Mouse (Mus musculus) skeletal muscle tissue, adult 2 months (tissue): ENCODE measurements around the gene Got2.

Experiments
- DNase-seq: peaks from one replicate; pipeline ENCODE4 v3.0.0-alpha.2; 2012; ENCODE audit warnings: low read depth, low spot score

Gene Got2

GRCm38 (mm10) chr8:95821266-95821665 lies 67.1 kb downstream of the Got2 start:
- DNase-seq, result no peak

- no peak for DNase-seq
These were observed 70.1 kb downstream of the Got2 start for GRCm38 (mm10) chr8:95818211-95818610.

DNA sequence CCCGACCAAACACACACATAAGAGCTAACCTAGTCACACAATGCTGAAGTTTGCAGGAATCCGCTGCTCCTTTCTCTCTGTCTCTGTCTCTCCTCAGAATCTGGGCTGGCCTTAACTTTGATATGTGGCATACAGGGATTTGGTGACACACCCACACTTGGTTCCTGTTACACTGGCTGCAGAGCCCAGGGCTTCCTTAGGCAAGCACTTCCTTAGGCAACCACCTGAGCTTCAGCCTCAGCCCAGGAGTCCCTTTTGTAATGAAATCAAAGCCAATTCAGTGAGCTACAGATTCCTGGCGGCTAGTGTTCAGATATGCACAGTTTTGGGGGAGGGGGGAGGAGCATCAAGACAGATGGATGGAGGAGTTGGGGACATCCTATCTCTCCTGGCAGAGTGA lies 70.8 kb downstream of the Got2 start:
- no peak for DNase-seq

DNA sequence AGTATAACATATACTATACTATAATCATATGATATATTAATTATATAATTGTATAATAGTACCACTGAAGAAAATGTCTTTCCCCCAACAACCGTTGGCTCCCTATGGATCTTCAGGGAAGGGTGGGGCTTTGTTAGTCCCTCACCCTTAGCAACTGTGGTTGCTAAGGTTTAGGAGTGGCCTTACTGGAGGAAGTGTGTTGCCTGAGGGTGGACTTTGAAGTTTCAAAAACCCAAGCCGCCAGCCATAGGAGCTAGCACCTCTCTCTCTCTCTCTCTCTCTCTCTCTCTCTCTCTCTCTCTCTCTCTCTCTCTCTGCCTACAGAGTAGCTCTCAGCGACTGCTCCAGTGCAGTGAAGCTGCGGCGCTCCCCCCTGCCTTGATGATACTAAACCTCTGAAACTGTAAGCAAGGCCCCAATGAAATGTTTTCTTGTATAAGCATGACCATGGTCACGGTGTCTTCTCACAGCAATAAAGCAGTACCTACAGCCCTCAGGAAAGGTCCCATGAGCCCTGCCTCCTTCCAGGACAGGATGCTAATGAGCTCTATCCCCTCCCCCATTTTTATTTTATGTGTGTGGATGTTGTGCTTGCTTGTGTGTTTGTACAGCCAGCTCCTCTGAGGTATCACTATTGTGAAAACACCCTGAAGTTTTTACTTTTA lies 72.2 kb downstream of the Got2 start:
- no peak for DNase-seq
